Mouse (Mus musculus) lung, postnatal 0 days (tissue): ENCODE data around the gene Fam193a. TPM values are rescaled to one million over a fixed set of nuclear protein-coding genes. Genes with fewer than 3 reads are reported as not detected.

Experiments used
- ATAC-seq: fragments of 200-750 bp; cut with Nextera tagmentation; 2 replicates; pipeline ENCODE4 v1.8.0; 2017; ENCODE audit warnings: moderate library complexity
- DNase-seq: peaks from one replicate; pipeline ENCODE4 v3.0.0-alpha.2; 2016; ENCODE audit warnings: low spot score
- H3K27ac ChIP-seq: fragments of 300-500 bp; sonication (generic); 2 replicates; pipeline ENCODE4 v1.5.1; 2014; ENCODE audit warnings: antibody characterized with exemption, mild to moderate bottlenecking, low read length, mixed read lengths
- H3K27me3 ChIP-seq: fragments of 300-500 bp; sonication (generic); replicated peaks from 2 replicates; pipeline ENCODE4 v1.6.1; 2014; ENCODE audit warnings: low read length, mixed read lengths; ENCODE audit not compliant: insufficient read depth
- H3K36me3 ChIP-seq: fragments of 300-500 bp; sonication (generic); 2 replicates; pipeline ENCODE4 v1.6.1; 2014; ENCODE audit warnings: low read length, mixed read lengths; ENCODE audit not compliant: insufficient read depth
- H3K4me1 ChIP-seq: fragments of 300-500 bp; sonication (generic); 2 replicates; pipeline ENCODE4 v1.6.1; 2014; ENCODE audit warnings: antibody characterized with exemption, low read depth, low read length, mixed read lengths; ENCODE audit not compliant: insufficient read depth
- H3K4me2 ChIP-seq: fragments of 300-500 bp; sonication (generic); replicated peaks from 2 replicates; pipeline ENCODE4 v1.6.1; 2014; ENCODE audit warnings: low read depth, mild to moderate bottlenecking, low read length, moderate library complexity, mixed read lengths
- H3K4me3 ChIP-seq: fragments of 300-500 bp; sonication (generic); 2 replicates; pipeline ENCODE4 v1.5.1; 2014; ENCODE audit warnings: low read depth, low read length
- H3K9ac ChIP-seq: fragments of 300-500 bp; sonication (generic); replicated peaks from 2 replicates; pipeline ENCODE4 v1.6.1; 2014; ENCODE audit warnings: low read depth, mild to moderate bottlenecking
- H3K9me3 ChIP-seq: fragments of 300-500 bp; sonication (generic); 2 replicates; pipeline ENCODE4 v1.6.1; 2016; ENCODE audit warnings: low read length, mixed read lengths
- CTCF ChIP-seq: IDR thresholded peaks from 2 replicates; pipeline ENCODE4 v1.5.1; 2016; ENCODE audit warnings: antibody characterized with exemption, mild to moderate bottlenecking
- EP300 ChIP-seq: IDR thresholded peaks from 2 replicates; pipeline ENCODE4 v1.6.1; 2016; ENCODE audit warnings: antibody characterized with exemption, mild to moderate bottlenecking, control low read depth
- WGBS: fragments of 180-500 bp; shearing (Covaris S2); extraction: QIAGEN DNeasy Blood & Tissue Kit; methylation state at CpG from one replicate; pipeline ENCODE4 v1.1.7; 2014; 5-methylcytosine and 5-hydroxymethylcytosine counted together
- polyA plus RNA-seq: library from polyadenylated mRNA; unstranded; fragments of >200 nt; fragmentation: Nextera tagmentation; extraction: Ambion mirVana; gene quantifications from 2 replicates; pipeline ENCODE4 v1.2.1, GENCODE M21; 2015

The Fam193a gene
- polyA plus RNA-seq, 1 experiment from 2014 or later = 7.9 TPM

- no peaks in the 10 kb centered on the region for H3K36me3 ChIP-seq
- no peak overlapping the region for H3K27ac ChIP-seq
- no peaks in the 10 kb centered on the region for H3K9me3 ChIP-seq
- H3K4me2 ChIP-seq = no peak overlapping the region
- TF ChIP-seq CTCF (peak; percentile 95), EP300 (no peak)
- peak; percentile 80 for DNase-seq
- no peak overlapping the region for H3K9ac ChIP-seq
- WGBS = 27% methylated on average over 3 of the region's 3 CpGs
- H3K4me3 ChIP-seq = no peak overlapping the region
- H3K27me3 ChIP-seq = no peaks in the 10 kb centered on the region
- no peak for ATAC-seq
- H3K4me1 ChIP-seq = no peaks in the 10 kb centered on the region; the same call in 1 of the 2 replicates
These were observed 148.2 kb downstream of the Fam193a start for GRCm38 (mm10) chr5:34517913-34518312.

GRCm38 (mm10) chr5:34519389-34519910, 149.7 kb downstream of the Fam193a start:
- H3K4me1 ChIP-seq = no peaks in the 10 kb centered on the region
- no peaks in the 10 kb centered on the region for H3K27me3 ChIP-seq
- H3K9me3 ChIP-seq = no peaks in the 10 kb centered on the region
- H3K4me3 ChIP-seq = no peak overlapping the region
- TF ChIP-seq EP300 (no peak), CTCF (no peak)
- ATAC-seq = no peak
- no peak for DNase-seq
- H3K27ac ChIP-seq = no peak overlapping the region
- H3K9ac ChIP-seq = no peak overlapping the region
- H3K4me2 ChIP-seq = no peak overlapping the region
- H3K36me3 ChIP-seq = no peaks in the 10 kb centered on the region
- 64% methylated on average over 9 of the region's 9 CpGs for whole genome bisulfite sequencing

GRCm38 (mm10) chr5:34520458-34521209, 150.9 kb downstream of the Fam193a start:
- WGBS = 41% methylated on average over 11 of the region's 11 CpGs

GRCm38 (mm10) chr5:34521337-34521736, 151.6 kb downstream of the Fam193a start:
- DNase-seq (no peak), ATAC-seq (no peak)
- TF ChIP-seq EP300 (no peak), CTCF (no peak)
- no peak overlapping the region for H3K4me2 ChIP-seq
- no peaks in the 10 kb centered on the region for H3K9me3 ChIP-seq
- no peak overlapping the region for H3K4me3 ChIP-seq
- WGBS = 72% methylated on average over 3 of the region's 3 CpGs
- H3K36me3 ChIP-seq = no peaks in the 10 kb centered on the region
- H3K9ac ChIP-seq = no peak overlapping the region
- H3K4me1 ChIP-seq = no peaks in the 10 kb centered on the region; the same call in 1 of the 2 replicates
- H3K27ac ChIP-seq = no peak overlapping the region
- no peaks in the 10 kb centered on the region for H3K27me3 ChIP-seq

More at GRCm38 (mm10) chr5:34520458-34521209, 150.9 kb downstream of the Fam193a start:
- no peak overlapping the region for H3K4me2 ChIP-seq
- H3K4me3 ChIP-seq = no peak overlapping the region
- ATAC-seq (no peak), DNase-seq (no peak)
- no peak overlapping the region for H3K27ac ChIP-seq
- no peaks in the 10 kb centered on the region for H3K4me1 ChIP-seq
- no peak overlapping the region for H3K9ac ChIP-seq
- H3K9me3 ChIP-seq = no peaks in the 10 kb centered on the region
- H3K27me3 ChIP-seq = no peaks in the 10 kb centered on the region
- no peaks in the 10 kb centered on the region for H3K36me3 ChIP-seq
- no peak for TF ChIP-seq CTCF
- no peak for TF ChIP-seq EP300

- H3K36me3 ChIP-seq = no peaks in the 10 kb centered on the region
- H3K27me3 ChIP-seq = no peaks in the 10 kb centered on the region
- H3K27ac ChIP-seq = no peak overlapping the region
- ATAC-seq = no peak
- no peak for TF ChIP-seq EP300
- 0 out of 2 replicates have a peak, but pooled peaks have one; percentile 9 for TF ChIP-seq CTCF
- no peaks in the 10 kb centered on the region; the same call in 1 of the 2 replicates for H3K4me1 ChIP-seq
- no peaks in the 10 kb centered on the region for H3K9me3 ChIP-seq
- H3K4me3 ChIP-seq = no peak overlapping the region
- whole genome bisulfite sequencing = 55% methylated on average over 4 of the region's 4 CpGs
- no peak for DNase-seq
- H3K4me2 ChIP-seq = no peak overlapping the region
- H3K9ac ChIP-seq = no peak overlapping the region
These were observed 154.3 kb downstream of the Fam193a start for GRCm38 (mm10) chr5:34523958-34524485.

GRCm38 (mm10) chr5:34524511-34524910, 154.8 kb downstream of the Fam193a start:
- H3K27me3 ChIP-seq = no peaks in the 10 kb centered on the region
- H3K9me3 ChIP-seq = no peaks in the 10 kb centered on the region
- no peak overlapping the region for H3K4me3 ChIP-seq
- TF ChIP-seq CTCF = no peak
- no peak for TF ChIP-seq EP300
- H3K9ac ChIP-seq = no peak overlapping the region
- no peaks in the 10 kb centered on the region; the same call in 1 of the 2 replicates for H3K4me1 ChIP-seq
- no peak overlapping the region for H3K27ac ChIP-seq
- H3K36me3 ChIP-seq = no peaks in the 10 kb centered on the region
- ATAC-seq = no peak
- no peak overlapping the region for H3K4me2 ChIP-seq
- DNase-seq = no peak
